Mouse (Mus musculus) lung, adult 2 months (tissue): ENCODE measurements around the gene Rap1b. TPM values are rescaled to one million over a fixed set of nuclear protein-coding genes. Genes with fewer than 3 reads are reported as not detected.

Experiments
- DNase-seq: peaks from one replicate; pipeline ENCODE4 v3.0.0; 2022
- H3K4me1 ChIP-seq: fragments of 200-500 bp; 2 replicates; pipeline ENCODE4 v1.6.1; 2011; ENCODE audit warnings: low read length; ENCODE audit not compliant: control insufficient read depth, insufficient read depth
- H3K4me3 ChIP-seq: fragments of 200-500 bp; replicated peaks from 2 replicates; pipeline ENCODE3; 2011; ENCODE audit warnings: low read depth, mild to moderate bottlenecking, control low read depth, low read length; ENCODE audit errors: extremely low read depth
- CTCF ChIP-seq: fragments of 200-500 bp; IDR thresholded peaks from 2 replicates; pipeline ENCODE4 v1.5.1; 2011; ENCODE audit warnings: mild to moderate bottlenecking, low read length, control low read depth; ENCODE audit not compliant: insufficient read depth
- POLR2A ChIP-seq: fragments of 200-500 bp; IDR thresholded peaks from 2 replicates; pipeline ENCODE4 v1.6.1; 2011; ENCODE audit warnings: low read depth, mild to moderate bottlenecking, control low read depth, low read length, borderline replicate concordance; ENCODE audit errors: extremely low read depth
- WGBS: fragments of 180-500 bp; shearing (Covaris S2); methylation state at CpG from one replicate; pipeline ENCODE4 v1.1.7; 2018; 5-methylcytosine and 5-hydroxymethylcytosine counted together
- polyA plus RNA-seq: library from polyadenylated mRNA; depleted of rRNA; stranded (reverse); fragments of >200 nt; gene quantifications from 2 replicates; pipeline ENCODE4 v1.2.3, GENCODE M21; 2012; rRNA removed

Rap1b gene
- polyA plus RNA-seq, 1 experiment: 71.7 TPM

DNA sequence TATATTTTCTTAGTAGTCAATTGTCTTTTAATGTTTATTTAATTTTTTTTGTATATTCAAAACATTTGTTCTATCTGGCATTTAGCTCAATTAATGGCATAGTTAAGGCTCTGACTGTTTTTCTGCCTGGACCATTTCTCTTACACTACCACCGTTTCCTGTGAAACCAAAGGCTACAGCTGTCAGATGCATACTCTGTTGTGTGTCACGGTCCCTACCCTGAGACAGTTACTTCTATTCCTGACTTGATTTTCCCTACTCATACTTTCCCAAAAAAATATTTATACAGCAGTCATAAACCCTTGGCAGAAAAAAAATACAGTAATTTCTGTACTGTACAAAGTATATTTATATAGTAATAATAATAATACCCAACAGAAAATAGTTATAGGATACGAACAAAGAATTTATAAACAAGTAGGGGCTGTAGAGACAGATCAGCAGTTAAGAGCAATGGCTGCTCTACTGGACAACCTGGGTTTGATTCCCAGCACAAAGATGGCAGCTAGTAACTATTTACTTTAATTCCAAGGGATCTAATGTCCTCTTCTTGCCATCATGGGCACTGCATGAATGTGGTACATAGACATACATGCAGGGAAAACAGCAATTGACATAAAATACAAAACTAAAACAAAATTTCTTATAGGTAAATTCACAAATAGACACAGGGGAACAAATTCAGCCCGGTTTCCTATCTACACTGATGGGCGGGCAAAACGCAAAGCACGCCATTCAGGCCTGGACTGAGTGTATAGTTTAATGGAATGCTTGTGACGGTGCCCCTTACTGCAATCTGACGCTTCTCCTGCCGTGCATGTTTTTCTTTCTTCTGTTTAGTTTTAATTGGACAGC lies 78.3 kb downstream of the Rap1b start:
- TF ChIP-seq POLR2A: no peak
- no peak for TF ChIP-seq CTCF
- no peak for DNase-seq
- no peak overlapping the region for H3K4me3 ChIP-seq
- WGBS: 87% methylated on average over 10 of the region's 10 CpGs
- H3K4me1 ChIP-seq: no peaks in the 10 kb centered on the region

DNA sequence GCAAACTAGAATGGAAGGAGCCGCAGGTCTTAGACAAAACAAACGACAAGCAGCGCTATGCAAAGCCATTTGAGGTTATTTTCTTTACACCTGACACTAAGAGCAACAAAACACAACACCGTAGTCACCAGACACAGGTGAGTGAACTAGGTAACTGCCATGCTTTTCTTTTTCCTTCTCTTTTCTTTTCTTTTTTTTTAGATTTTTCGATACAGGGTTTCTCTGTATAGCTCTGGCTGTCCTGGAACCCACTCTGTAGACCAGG lies 79.0 kb downstream of the Rap1b start:
- DNase-seq: no peak
- Histone ChIP-seq H3K4me1 (no peaks in the 10 kb centered on the region), H3K4me3 (no peak overlapping the region)
- no peak for TF ChIP-seq CTCF
- no peak for TF ChIP-seq POLR2A
- WGBS: 81% methylated on average over 5 of the region's 5 CpGs

DNA sequence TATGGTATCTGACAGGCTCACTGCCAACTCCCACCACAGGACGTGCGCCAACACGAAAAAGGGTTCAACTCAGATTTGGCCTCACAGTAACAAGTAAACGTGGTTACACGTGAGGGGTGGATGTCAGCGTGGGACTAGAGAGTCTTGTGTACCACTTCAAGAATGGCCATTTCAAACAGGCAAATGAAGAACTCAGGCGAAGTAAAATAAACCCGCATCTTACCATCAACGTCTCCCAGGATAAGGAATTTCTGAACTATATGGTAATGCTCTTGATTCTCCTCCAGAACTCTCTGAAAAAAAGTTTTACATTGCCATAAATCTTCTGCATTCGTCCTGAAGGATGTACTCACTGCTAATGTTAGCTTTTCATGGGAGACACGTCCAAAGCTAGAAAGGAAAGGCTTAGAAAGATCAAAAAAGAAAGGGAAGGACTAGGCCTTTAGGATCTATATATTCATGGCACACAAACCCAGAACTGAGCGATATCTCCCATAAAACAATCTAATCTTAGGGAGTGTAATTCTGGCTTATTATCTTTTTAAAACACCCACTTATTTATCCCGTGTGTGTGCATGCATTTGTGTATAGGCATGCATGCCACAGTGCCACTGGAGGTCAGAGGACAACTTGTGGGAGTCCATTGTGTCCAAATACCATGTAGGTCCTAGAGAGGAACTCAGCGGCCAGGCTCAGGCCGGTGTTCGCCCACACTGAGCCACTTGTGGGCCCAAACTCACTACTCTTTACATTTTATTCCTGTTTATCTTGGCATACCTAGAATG lies 79.5 kb downstream of the Rap1b start:
- DNase-seq: no peak
- WGBS: 84% methylated on average over 16 of the region's 16 CpGs
- H3K4me3 ChIP-seq: no peak overlapping the region
- no peak for TF ChIP-seq POLR2A
- TF ChIP-seq CTCF: no peak
- H3K4me1 ChIP-seq: no peaks in the 10 kb centered on the region

DNA sequence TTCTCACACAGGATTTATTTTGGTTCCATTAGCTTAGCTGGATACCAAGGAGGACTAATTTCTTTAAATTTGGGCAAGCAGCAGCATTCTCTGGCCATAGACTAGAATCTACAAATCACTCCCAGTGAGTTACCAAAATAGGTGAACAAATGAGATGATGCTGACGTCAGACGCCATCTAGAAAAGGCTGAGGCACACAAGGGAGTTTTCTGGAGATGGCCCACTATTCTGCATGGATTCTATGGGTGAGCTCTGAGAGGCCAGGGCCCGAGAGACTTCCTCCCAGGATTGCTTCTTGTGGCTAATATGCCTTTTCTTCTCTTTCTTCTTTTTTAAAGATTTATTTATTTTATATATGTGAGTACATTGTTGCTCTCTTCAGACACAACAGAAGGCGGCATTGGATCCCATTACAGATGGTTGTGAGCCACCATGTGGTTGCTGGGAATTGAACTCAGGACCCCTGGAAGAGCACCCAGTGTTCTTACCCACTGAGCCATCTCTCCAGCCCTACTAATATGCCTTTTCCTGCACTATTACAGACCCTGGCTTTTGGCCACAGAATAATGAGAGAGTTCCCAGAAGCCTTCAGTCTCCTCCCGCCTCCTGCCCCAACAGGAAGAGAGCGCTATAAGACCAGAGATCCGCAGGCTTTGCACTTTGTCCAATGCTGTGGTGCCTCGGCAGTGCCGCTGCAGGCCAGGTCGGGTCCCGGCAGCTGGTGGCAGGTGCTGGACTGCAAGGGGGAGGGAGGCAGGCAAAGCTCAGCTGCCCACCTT lies 80.5 kb downstream of the Rap1b start:
- Histone ChIP-seq H3K4me3 (no peak overlapping the region), H3K4me1 (no peaks in the 10 kb centered on the region)
- no peak for DNase-seq
- no peak for TF ChIP-seq POLR2A
- 92% methylated on average over 11 of the region's 11 CpGs for WGBS

DNA sequence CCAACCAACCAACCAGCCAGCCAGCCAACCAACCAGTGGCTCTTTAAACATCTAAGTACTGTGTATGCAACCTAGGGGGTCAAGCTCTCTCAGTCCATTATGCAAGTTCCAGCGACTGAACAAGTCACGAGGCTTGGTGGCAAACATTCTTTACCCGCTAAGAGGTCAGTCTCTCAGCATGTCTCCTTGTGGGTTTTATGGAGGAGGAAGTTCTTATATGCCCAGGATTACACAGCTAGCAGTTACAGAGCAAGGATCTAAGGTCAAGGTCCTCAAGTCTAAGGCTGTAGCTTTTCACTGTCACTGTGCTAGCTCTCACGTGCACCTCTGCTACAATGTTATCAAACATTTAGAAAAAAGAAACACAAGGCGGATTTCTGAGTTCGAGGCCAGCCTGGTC lies 81.2 kb downstream of the Rap1b start:
- no peak overlapping the region for H3K4me3 ChIP-seq
- 78% methylated on average over 6 of the region's 6 CpGs for WGBS
- TF ChIP-seq POLR2A (no peak), CTCF (no peak)

More for the DNA sequence above, 81.2 kb downstream of the Rap1b start:
- H3K4me1 ChIP-seq: no peaks in the 10 kb centered on the region
- DNase-seq: peak; percentile 20

Other genes with a start within 250 kb of the Rap1b start
- 104 and 117 TPM in 2 replicates for gene Cpm, start 216.5 kb downstream of the Rap1b start, polyA plus RNA-seq
- gene Mdm2, start 135.3 kb downstream of the Rap1b start, polyA plus RNA-seq: 39.0 and 39.7 TPM in 2 replicates
- 15.8 and 19.1 TPM in 2 replicates for gene Slc35e3, start 99.7 kb downstream of the Rap1b start, polyA plus RNA-seq
- gene Nup107, start 53.3 kb downstream of the Rap1b start, polyA plus RNA-seq: 4.5 and 8.0 TPM in 2 replicates